Mouse (Mus musculus) liver, adult 10 weeks (tissue): Measurements from ENCODE around the gene Rpp40. TPM values are rescaled to one million over a fixed set of nuclear protein-coding genes. Genes with fewer than 3 reads are reported as not detected.

Experiments used
- polyA plus RNA-seq: library from polyadenylated mRNA; stranded (reverse); fragments of 350-450 nt; fragmentation: Illumina TruSeq; extraction: RNeasy Lipid Tissue Mini Kit (QIAGEN cat#74804); gene quantifications from one replicate; pipeline ENCODE4 v1.2.3, GENCODE M21; 2014; ENCODE audit warnings: low read depth, low replicate concordance

The Rpp40 gene
- polyA plus RNA-seq = 6.6 TPM

GRCm38 (mm10) chr13:35905879-35906481 lies at the start of gene Rpp40:
Rpp40 (minus strand) TSS chr13:35906359.

Other genes with a start within 250 kb of the Rpp40 start
- 2.3 TPM for gene Cdyl, start 246.5 kb downstream of the Rpp40 start, polyA plus RNA-seq
- gene Ppp1r3g, start 52.5 kb upstream of the Rpp40 start, polyA plus RNA-seq = 0.42 TPM
- 27.7 TPM for gene Fars2, start 211.1 kb upstream of the Rpp40 start, polyA plus RNA-seq
- 12.1 TPM for gene Lyrm4, start 211.2 kb upstream of the Rpp40 start, polyA plus RNA-seq